ENCODE assay signal across 23 mouse cellular contexts in the genomic region with DNA sequence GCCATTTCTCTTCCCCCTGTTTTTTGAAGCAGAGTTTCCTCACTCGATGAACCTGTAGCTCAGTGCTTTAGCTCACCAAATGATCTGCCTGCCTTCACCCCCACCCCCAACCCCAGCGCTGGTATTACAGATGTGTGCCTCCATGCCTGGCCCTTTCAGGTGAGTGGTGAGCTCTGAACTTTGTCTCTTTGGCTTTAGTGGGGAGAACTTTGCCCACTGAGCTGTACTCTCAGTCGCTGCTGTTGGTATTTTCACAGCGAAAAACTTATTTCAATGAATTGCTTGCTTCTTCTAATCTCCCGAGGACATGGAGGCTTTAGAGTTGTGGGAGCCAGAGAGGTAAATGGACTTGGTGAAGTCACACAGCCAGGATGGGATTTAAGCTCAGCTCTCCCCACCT. TPM values are rescaled to one million over a fixed set of nuclear protein-coding genes. Genes with fewer than 3 reads are reported as not detected.
DNase-seq lines count a peak whose midpoint lies in the region; ATAC-seq and TF ChIP-seq lines count a peak whose summit lies in the region.
"Had no signal": no experiment of that assay in that cellular context is flagged by ENCODE, and none has a peak within 500 bp of the region (broad histone marks: within the 10 kb centered on the region; RNA-seq: fewer than 3 reads in every experiment).

No protein-coding gene starts in this region.

- H3K27ac ChIP-seq in hindbrain, embryonic 10.5 days: peak overlapping the region; percentile 73; the same call in 1 of the 2 replicates
- H3K27ac ChIP-seq in hindbrain, embryonic 12.5 days: no peak overlapping the region
- no peak overlapping the region for H3K27ac ChIP-seq in kidney, adult 2 months (ENCODE audit: insufficient read depth, low read depth, low read length)
- H3K27ac ChIP-seq in liver, adult 2 months (replicated peaks; ENCODE audit: insufficient read depth, low read depth, low read length): no peak overlapping the region; the same call in 1 of the 2 replicates
- no peak overlapping the region for H3K27ac ChIP-seq in liver, postnatal 0 days (ENCODE audit: low read depth)
- peak overlapping the region; percentile 83; the same call in 1 of the 2 replicates for H3K27ac ChIP-seq in midbrain, embryonic 14.5 days (replicated peaks; ENCODE audit: low read depth, low read length)
- no peak overlapping the region for H3K27ac ChIP-seq in midbrain, embryonic 15.5 days
- H3K27ac ChIP-seq: embryonic facial prominence, embryonic 10.5 days; heart, adult 2 months; heart, embryonic 15.5 days had no signal

- H3K27me3 ChIP-seq in hindbrain, embryonic 10.5 days (ENCODE audit: insufficient read depth, poor library complexity, severe bottlenecking): peaks cover 40% of the 10 kb centered on the region
- H3K27me3 ChIP-seq in hindbrain, embryonic 12.5 days: 0 out of 2 replicates have a peak, but pooled peaks cover 9% of the 10 kb centered on the region
- no peaks in the 10 kb centered on the region for H3K27me3 ChIP-seq in kidney, adult 2 months (replicated peaks; ENCODE audit: control insufficient read depth, insufficient read depth, low read length)
- no peaks in the 10 kb centered on the region for H3K27me3 ChIP-seq in liver, adult 2 months (ENCODE audit: control insufficient read depth, insufficient read depth, low read length)
- H3K27me3 ChIP-seq in liver, postnatal 0 days (ENCODE audit: insufficient read depth, low read length): no peaks in the 10 kb centered on the region
- H3K27me3 ChIP-seq in midbrain, embryonic 14.5 days (ENCODE audit: control insufficient read depth, insufficient read depth, low read length): no peaks in the 10 kb centered on the region
- H3K27me3 ChIP-seq in midbrain, embryonic 15.5 days (replicated peaks): no peaks in the 10 kb centered on the region
- H3K27me3 ChIP-seq: forebrain, embryonic 13.5 days; heart, embryonic 15.5 days had no signal

- TF ChIP-seq EP300 in liver, postnatal 0 days (IDR thresholded peaks at IDR 0.05; ENCODE audit: low read depth): no peak

- no peaks in the 10 kb centered on the region for H3K36me3 ChIP-seq in hindbrain, embryonic 10.5 days
- no peaks in the 10 kb centered on the region for H3K36me3 ChIP-seq in hindbrain, embryonic 12.5 days
- no peaks in the 10 kb centered on the region for H3K36me3 ChIP-seq in kidney, adult 2 months (ENCODE audit: control insufficient read depth, insufficient read depth, low read length)
- H3K36me3 ChIP-seq in liver, adult 2 months (ENCODE audit: control insufficient read depth, insufficient read depth, low read length): no peaks in the 10 kb centered on the region
- no peaks in the 10 kb centered on the region for H3K36me3 ChIP-seq in liver, postnatal 0 days (replicated peaks; ENCODE audit: insufficient read depth, low read length)
- H3K36me3 ChIP-seq in midbrain, embryonic 14.5 days (ENCODE audit: control insufficient read depth, insufficient read depth, low read length): no peaks in the 10 kb centered on the region
- H3K36me3 ChIP-seq in midbrain, embryonic 15.5 days (replicated peaks): no peaks in the 10 kb centered on the region
- H3K36me3 ChIP-seq: embryonic facial prominence, embryonic 10.5 days; G1E had no signal

- no peaks in the 10 kb centered on the region for H3K79me2 ChIP-seq in liver, adult 2 months (ENCODE audit: control insufficient read depth, insufficient read depth, low read length)

- H3K4me2 ChIP-seq in hindbrain, embryonic 12.5 days (replicated peaks): no peak overlapping the region
- H3K4me2 ChIP-seq in liver, postnatal 0 days (ENCODE audit: low read depth, low read length): no peak overlapping the region
- no peak overlapping the region for H3K4me2 ChIP-seq in midbrain, embryonic 14.5 days (ENCODE audit: low read length)
- H3K4me2 ChIP-seq in midbrain, embryonic 15.5 days: no peak overlapping the region
- H3K4me2 ChIP-seq: forebrain, embryonic 13.5 days; heart, embryonic 11.5 days; heart, embryonic 15.5 days had no signal

- TF ChIP-seq POLR2A in kidney, adult 2 months (IDR thresholded peaks at IDR 0.05; ENCODE audit: low read depth, low read length): no peak
- no peak for TF ChIP-seq POLR2A in liver, adult 2 months (IDR thresholded peaks at IDR 0.05; ENCODE audit: extremely low read depth, insufficient read depth, low read length)

- no peak for ATAC-seq in hindbrain, embryonic 12.5 days (ENCODE audit: low FRiP score)
- ATAC-seq in liver, postnatal 0 days: no peak
- ATAC-seq in midbrain, embryonic 14.5 days (ENCODE audit: low FRiP score, low TSS enrichment): no peak
- ATAC-seq in midbrain, embryonic 15.5 days (replicated peaks): no peak
- ATAC-seq: CD4-positive, CD25-positive, alpha-beta regulatory T cell, adult 4 months; forebrain, embryonic 13.5 days; forebrain, postnatal 0 days had no signal

- 85% methylated on average over 5 of the region's 5 CpGs for WGBS in hindbrain, embryonic 10.5 days
- WGBS in hindbrain, embryonic 12.5 days: 91% methylated on average over 5 of the region's 5 CpGs
- 77% methylated on average over 5 of the region's 5 CpGs for WGBS in kidney, adult 2 months
- WGBS in liver, adult 2 months: 13% methylated on average over 5 of the region's 5 CpGs
- WGBS in liver, postnatal 0 days (ENCODE audit: insufficient replicate concordance): 68% methylated on average over 5 of the region's 5 CpGs
- whole genome bisulfite sequencing in midbrain, embryonic 14.5 days: 87% methylated on average over 5 of the region's 5 CpGs
- 83% methylated on average over 5 of the region's 5 CpGs for WGBS in midbrain, embryonic 15.5 days

- DNase-seq in hindbrain, embryonic 10.5 days (ENCODE audit: low spot score): no peak
- peak; percentile 60 for DNase-seq in kidney, adult 2 months
- DNase-seq in kidney, postnatal 25 days: no peak
- DNase-seq in liver, adult 2 months (ENCODE audit: extremely low read depth, low read depth, low spot score): peak; percentile 60
- DNase-seq in liver, postnatal 0 days: no peak
- no peak for DNase-seq in midbrain, embryonic 14.5 days
- DNase-seq: adrenal gland, adult 8-10 months; adrenal gland, postnatal 36 days; B cell, adult 2 months; cerebellum, adult 2 months; cerebellum, postnatal 10 days; forebrain, postnatal 0 days; gastrocnemius, postnatal 14 days; heart, adult 2 months; heart, postnatal 14 days had no signal

- H3K4me1 ChIP-seq in hindbrain, embryonic 10.5 days (replicated peaks): peaks cover 49% of the 10 kb centered on the region
- H3K4me1 ChIP-seq in hindbrain, embryonic 12.5 days: peaks cover 29% of the 10 kb centered on the region
- no peaks in the 10 kb centered on the region for H3K4me1 ChIP-seq in kidney, adult 2 months (ENCODE audit: control insufficient read depth, insufficient read depth, low read length)
- peaks cover 11% of the 10 kb centered on the region for H3K4me1 ChIP-seq in liver, adult 2 months (ENCODE audit: control insufficient read depth, insufficient read depth, low read length)
- no peaks in the 10 kb centered on the region for H3K4me1 ChIP-seq in liver, postnatal 0 days (ENCODE audit: insufficient read depth)
- peaks cover 32% of the 10 kb centered on the region for H3K4me1 ChIP-seq in midbrain, embryonic 14.5 days (ENCODE audit: control insufficient read depth, insufficient read depth, low read length)
- peaks cover 39% of the 10 kb centered on the region for H3K4me1 ChIP-seq in midbrain, embryonic 15.5 days
- H3K4me1 ChIP-seq: heart, embryonic 15.5 days had no signal

- no peak overlapping the region for H3K4me3 ChIP-seq in hindbrain, embryonic 10.5 days
- no peak overlapping the region for H3K4me3 ChIP-seq in hindbrain, embryonic 12.5 days
- H3K4me3 ChIP-seq in kidney, adult 2 months (ENCODE audit: insufficient read depth, low read depth, low read length): no peak overlapping the region
- no peak overlapping the region for H3K4me3 ChIP-seq in liver, adult 2 months (ENCODE audit: insufficient read depth, low read depth, low read length)
- no peak overlapping the region for H3K4me3 ChIP-seq in liver, postnatal 0 days (ENCODE audit: low read depth, low read length)
- H3K4me3 ChIP-seq in midbrain, embryonic 14.5 days (replicated peaks; ENCODE audit: low read depth, low read length): no peak overlapping the region
- H3K4me3 ChIP-seq in midbrain, embryonic 15.5 days: no peak overlapping the region
- H3K4me3 ChIP-seq: embryonic facial prominence, embryonic 10.5 days; forebrain, embryonic 13.5 days; heart, adult 2 months; heart, embryonic 15.5 days had no signal

- TF ChIP-seq CTCF in kidney, adult 2 months (conservative IDR thresholded peaks at IDR 0.05; ENCODE audit: insufficient read depth, insufficient read length, low read depth, low read length): no peak
- TF ChIP-seq CTCF in liver, adult 2 months (IDR thresholded peaks at IDR 0.05; ENCODE audit: low read depth, low read length): no peak
- TF ChIP-seq CTCF in liver, postnatal 0 days (IDR thresholded peaks at IDR 0.05; ENCODE audit: low read depth): no peak

- H3K9ac ChIP-seq in hindbrain, embryonic 12.5 days: no peak overlapping the region
- H3K9ac ChIP-seq in liver, adult 2 months (ENCODE audit: low read depth, low read length): no peak overlapping the region
- H3K9ac ChIP-seq in liver, postnatal 0 days (replicated peaks): no peak overlapping the region
- H3K9ac ChIP-seq in midbrain, embryonic 14.5 days (replicated peaks; ENCODE audit: low read length): no peak overlapping the region
- no peak overlapping the region for H3K9ac ChIP-seq in midbrain, embryonic 15.5 days
- H3K9ac ChIP-seq: forebrain, embryonic 13.5 days; forebrain, postnatal 0 days; heart, embryonic 15.5 days had no signal

- H3K9me3 ChIP-seq in hindbrain, embryonic 10.5 days: no peaks in the 10 kb centered on the region
- H3K9me3 ChIP-seq in hindbrain, embryonic 12.5 days (replicated peaks): no peaks in the 10 kb centered on the region
- no peaks in the 10 kb centered on the region for H3K9me3 ChIP-seq in liver, postnatal 0 days (ENCODE audit: low read length)
- H3K9me3 ChIP-seq in midbrain, embryonic 14.5 days (ENCODE audit: control insufficient read depth, low read length): no peaks in the 10 kb centered on the region
- H3K9me3 ChIP-seq in midbrain, embryonic 15.5 days: no peaks in the 10 kb centered on the region
- H3K9me3 ChIP-seq: embryonic facial prominence, embryonic 10.5 days; forebrain, embryonic 13.5 days; heart, embryonic 15.5 days had no signal

RNA-seq across cellular contexts. Expression of gene Myo18b, which starts 53.5 kb away (rescaled TPM):
- polyA plus RNA-seq in hindbrain, embryonic 10.5 days (2016; fragmentation: Nextera tagmentation; extraction: Ambion mirVana): 0.30 and 0.65 TPM in 2 replicates
- polyA plus RNA-seq in hindbrain, embryonic 12.5 days (2016; fragmentation: Nextera tagmentation; extraction: Ambion mirVana): 1.0 and 2.0 TPM in 2 replicates
- 0.12 and 1.2 TPM in 2 replicates for polyA plus RNA-seq in kidney, adult 2 months (2012; rRNA removed)
- 0.20 and 0.28 TPM in 2 replicates for total RNA-seq in liver, adult 2 months (2014; rRNA removed)
- 0.02 and 0.04 TPM in 2 replicates for polyA plus RNA-seq in liver, adult 2 months (2012; rRNA removed)
- polyA plus RNA-seq in liver, postnatal 0 days (2015; fragmentation: Nextera tagmentation; extraction: Ambion mirVana): 0.15 TPM in 1 of 2 replicates, not detected in the other
- polyA plus RNA-seq in midbrain, embryonic 14.5 days (2014; fragmentation: Nextera tagmentation; extraction: Ambion mirVana): 0.87 and 1.4 TPM in 2 replicates
- 1.5 and 1.6 TPM in 2 replicates for polyA plus RNA-seq in midbrain, embryonic 15.5 days (2015; fragmentation: Nextera tagmentation; extraction: Ambion mirVana)
- polyA plus RNA-seq: CD4-positive, CD25-positive, alpha-beta regulatory T cell, adult 4 months; G1E had no signal

Comparison
In these comparisons a context has a peak if more than half of its experiments do, and no peak if none do; other contexts are left out.
1. DNase-seq: peak in kidney, adult 2 months (single experiment) and liver, adult 2 months (single experiment); none in hindbrain, embryonic 10.5 days (single experiment), kidney, postnatal 25 days (0 of 2), liver, postnatal 0 days (single experiment) and midbrain, embryonic 14.5 days (single experiment).
2. H3K27ac ChIP-seq: peak in hindbrain, embryonic 10.5 days (single experiment) and midbrain, embryonic 14.5 days (single experiment); none in hindbrain, embryonic 12.5 days (single experiment), kidney, adult 2 months (single experiment), liver, adult 2 months (single experiment), liver, postnatal 0 days (single experiment) and midbrain, embryonic 15.5 days (single experiment).